Comparison of ENCODE assay signal across 11 mouse cellular contexts in genomic region chr4:32246801-32247200, GRCm38 (mm10). TPM values are rescaled to one million over a fixed set of nuclear protein-coding genes. Genes with fewer than 3 reads are reported as not detected.
DNase-seq lines count a peak whose midpoint lies in the region; ATAC-seq and TF ChIP-seq lines count a peak whose summit lies in the region.
"Had no signal": no experiment of that assay in that cellular context is flagged by ENCODE, and none has a peak within 500 bp of the region (broad histone marks: within the 10 kb centered on the region; RNA-seq: fewer than 3 reads in every experiment).

No protein-coding gene starts in this region.

- peaks cover 87% of the 10 kb centered on the region for H3K4me1 ChIP-seq in forebrain, embryonic 13.5 days
- H3K4me1 ChIP-seq in forebrain, embryonic 11.5 days (replicated peaks; ENCODE audit: control insufficient read depth, insufficient read depth, low read length): peaks cover 42% of the 10 kb centered on the region
- peaks cover 24% of the 10 kb centered on the region; the same call in 1 of the 2 replicates for H3K4me1 ChIP-seq in spleen, adult 2 months (ENCODE audit: control insufficient read depth, insufficient read depth, insufficient read length)

- no peak for DNase-seq in forebrain, embryonic 11.5 days (ENCODE audit: low spot score)
- DNase-seq in spleen, adult 2 months (ENCODE audit: low read depth in 1 of 2, low spot score in 2 of 2): no peak
- DNase-seq in spleen, adult 18-20 months: no peak
- DNase-seq in kidney, postnatal 14 days: peak; percentile 78
- DNase-seq in retina, postnatal 1 day: peak; percentile 59
- DNase-seq in left cerebral cortex, postnatal 14 days (ENCODE audit: low spot score in 2 of 2): no peak

- no peaks in the 10 kb centered on the region for H3K9me3 ChIP-seq in forebrain, embryonic 13.5 days (replicated peaks)
- H3K9me3 ChIP-seq in forebrain, embryonic 11.5 days (ENCODE audit: control insufficient read depth, low read length): no peaks in the 10 kb centered on the region
- H3K9me3 ChIP-seq: embryonic facial prominence, embryonic 12.5 days; megakaryocyte, embryonic 14.5 days had no signal

- no peaks in the 10 kb centered on the region for H3K27me3 ChIP-seq in forebrain, embryonic 13.5 days
- H3K27me3 ChIP-seq in forebrain, embryonic 11.5 days (ENCODE audit: control insufficient read depth, insufficient read depth, low read length): no peaks in the 10 kb centered on the region
- H3K27me3 ChIP-seq in spleen, adult 2 months (ENCODE audit: control insufficient read depth, insufficient read depth, low read length): no peaks in the 10 kb centered on the region
- H3K27me3 ChIP-seq: embryonic facial prominence, embryonic 12.5 days had no signal

- no peak for ATAC-seq in forebrain, embryonic 13.5 days
- ATAC-seq in forebrain, embryonic 11.5 days (replicated peaks; ENCODE audit: low FRiP score): no peak
- ATAC-seq in erythroid progenitor cell, adult 5-6 weeks (replicated peaks; ENCODE audit: low FRiP score, poor library complexity, severe bottlenecking): no peak
- ATAC-seq: inflammation-experienced regulatory T-cells, adult 6 months had no signal

- H3K9ac ChIP-seq in forebrain, embryonic 13.5 days: no peak overlapping the region
- H3K9ac ChIP-seq in forebrain, embryonic 11.5 days (ENCODE audit: low read length): no peak overlapping the region
- H3K9ac ChIP-seq: embryonic facial prominence, embryonic 12.5 days had no signal

- no peak for TF ChIP-seq POLR2A in spleen, adult 2 months (IDR thresholded peaks at IDR 0.05; ENCODE audit: low read depth, low read length)

- no peak overlapping the region for H3K4me2 ChIP-seq in forebrain, embryonic 13.5 days
- no peak overlapping the region for H3K4me2 ChIP-seq in forebrain, embryonic 11.5 days (ENCODE audit: low read depth, low read length, severe bottlenecking)
- H3K4me2 ChIP-seq: embryonic facial prominence, embryonic 12.5 days had no signal

- H3K36me3 ChIP-seq in forebrain, embryonic 13.5 days (ENCODE audit: poor library complexity, severe bottlenecking): peaks cover 7% of the 10 kb centered on the region; the same call in 1 of the 2 replicates
- no peaks in the 10 kb centered on the region for H3K36me3 ChIP-seq in forebrain, embryonic 11.5 days (ENCODE audit: control insufficient read depth, insufficient read depth, low read length)
- peaks cover 4% of the 10 kb centered on the region for H3K36me3 ChIP-seq in spleen, adult 2 months (ENCODE audit: control insufficient read depth, insufficient read depth, low read length)
- H3K36me3 ChIP-seq: embryonic facial prominence, embryonic 12.5 days had no signal

- intact Hi-C loops in left cerebral cortex, postnatal 14 days (cut with DNase I): loop anchor here (5.0 to 10.0 kb wide), 2 partner anchors 56 to 192 kb away; no protein-coding TSS in a partner anchor

- H3K27ac ChIP-seq in forebrain, embryonic 13.5 days: peak overlapping the region; percentile 44
- no peak overlapping the region for H3K27ac ChIP-seq in forebrain, embryonic 11.5 days (ENCODE audit: low read depth, low read length)
- 0 out of 2 replicates have a peak overlapping the region, but pooled peaks have one; percentile 25 for H3K27ac ChIP-seq in spleen, adult 2 months (ENCODE audit: insufficient read depth, low read length)
- H3K27ac ChIP-seq: embryonic facial prominence, embryonic 12.5 days had no signal

- TF ChIP-seq CTCF in spleen, adult 2 months (IDR thresholded peaks at IDR 0.05; ENCODE audit: extremely low read depth, insufficient read depth, insufficient read length, insufficient replicate concordance): no peak

- H3K4me3 ChIP-seq in forebrain, embryonic 13.5 days: no peak overlapping the region
- no peak overlapping the region for H3K4me3 ChIP-seq in forebrain, embryonic 11.5 days (ENCODE audit: low read depth, low read length)
- no peak overlapping the region for H3K4me3 ChIP-seq in spleen, adult 2 months (ENCODE audit: extremely low read depth, insufficient read depth, insufficient read length)
- H3K4me3 ChIP-seq: embryonic facial prominence, embryonic 12.5 days; megakaryocyte, embryonic 14.5 days had no signal

- WGBS in forebrain, embryonic 13.5 days: 13% methylated on average over 7 of the region's 7 CpGs
- 19% methylated on average over 7 of the region's 7 CpGs for WGBS in forebrain, embryonic 11.5 days
- WGBS in spleen, adult 2 months: 61% methylated on average over 7 of the region's 7 CpGs

RNA-seq across cellular contexts. Expression of gene Bach2, which starts 8.2 kb away (rescaled TPM):
- polyA plus RNA-seq in forebrain, embryonic 13.5 days (2015; fragmentation: Nextera tagmentation; extraction: Ambion mirVana): 26.2 and 31.6 TPM in 2 replicates
- 16.2 and 17.3 TPM in 2 replicates for polyA plus RNA-seq in forebrain, embryonic 11.5 days (2014; fragmentation: Nextera tagmentation; extraction: Ambion mirVana)
- 14.1 and 16.5 TPM in 2 replicates for polyA plus RNA-seq in spleen, adult 2 months (2012; rRNA removed)
- total RNA-seq in erythroid progenitor cell, adult 5-6 weeks (2015; ENCODE audit: low replicate concordance): 14.4 and 14.7 TPM in 2 replicates
- total RNA-seq in erythroid progenitor cell, adult 5-6 weeks (2017; ENCODE audit: low replicate concordance): 2.1 and 12.8 TPM in 2 replicates
- total RNA-seq in left cerebral cortex, postnatal 14 days (2021): 10 to 100 TPM; 22.4 to 24.8 TPM

Comparison
In these comparisons a context has a peak if more than half of its experiments do, and no peak if none do; other contexts are left out.
1. DNase-seq: peak in kidney, postnatal 14 days (single experiment) and retina, postnatal 1 day (single experiment); none in forebrain, embryonic 11.5 days (single experiment), spleen, adult 2 months (0 of 2), spleen, adult 18-20 months (0 of 2) and left cerebral cortex, postnatal 14 days (0 of 2).